Mouse (Mus musculus) adrenal gland, adult 18-20 months (tissue): Measurements from ENCODE around the gene Cabp1. TPM values are rescaled to one million over a fixed set of nuclear protein-coding genes. Genes with fewer than 3 reads are reported as not detected.
"Not testable (repeated sequence)": the region's sequence is repeated elsewhere in the genome, so short reads cannot be mapped to it uniquely, and the experiment has no call there.

Experiments used
- DNase-seq, 2 experiments: peaks; one replicate each; pipeline ENCODE4 v3.0.0; 2021 to 2022; ENCODE audit warnings: low spot score in 2 of 2
- total RNA-seq, 2 experiments: library from RNA; stranded (reverse); gene quantifications; 1 replicate in 1 of 2; 2 replicates in 1 of 2; pipeline ENCODE4 v1.2.3; 2021

The Cabp1 gene
- total RNA-seq, 2 experiments from 2014 or later, result 28.4 to 34.3 TPM

- DNase-seq, result no peak
Measured at GRCm38 (mm10) chr5:115155831-115156230, 38.4 kb downstream of the Cabp1 start.

- DNase-seq, result no peak
Measured at GRCm38 (mm10) chr5:115155156-115155631, 39.0 kb downstream of the Cabp1 start.

GRCm38 (mm10) chr5:115152132-115152956 is 41.8 kb downstream of the Cabp1 start:
- no peak for DNase-seq

DNA sequence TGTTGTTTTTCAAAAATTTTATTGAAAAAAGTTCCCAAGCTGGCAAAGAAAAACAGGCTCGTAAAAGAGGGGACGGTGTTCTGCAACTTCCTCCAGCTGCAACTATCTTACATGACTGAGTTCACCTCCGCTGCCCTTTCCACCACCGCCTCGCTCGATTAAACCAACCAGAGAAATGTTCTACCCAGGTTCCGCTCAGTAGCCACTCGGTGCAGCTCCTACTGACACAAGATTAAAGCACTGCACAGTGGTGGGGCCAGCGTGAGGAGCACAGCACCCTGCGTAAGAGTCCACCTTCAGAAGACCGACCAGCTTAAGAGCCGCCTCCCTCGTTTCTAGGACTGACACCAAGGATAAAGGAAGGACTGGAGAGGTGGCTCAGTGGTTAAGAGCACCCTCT is 42.7 kb downstream of the Cabp1 start:
- DNase-seq, result no peak

DNA sequence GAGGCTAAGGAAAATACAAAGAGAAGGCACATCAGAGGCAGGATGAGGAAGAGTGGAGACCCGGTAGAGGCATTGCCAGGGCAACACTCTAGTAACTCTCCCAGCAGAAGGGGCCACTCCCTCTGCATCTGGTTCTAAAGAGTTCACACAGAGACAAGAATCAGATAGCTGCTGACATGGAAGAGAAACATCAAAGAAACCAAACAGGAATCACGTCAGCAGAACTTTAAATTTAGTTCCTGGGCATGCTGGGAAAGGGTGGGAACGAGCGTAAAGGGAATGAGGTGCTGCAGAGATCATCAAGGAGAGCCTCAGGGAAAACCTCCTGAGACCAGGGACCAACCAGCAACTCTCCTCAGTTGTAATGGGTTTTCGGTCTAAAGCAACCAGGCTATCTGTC is 43.2 kb downstream of the Cabp1 start:
- DNase-seq, result no peak

- no peak for DNase-seq
Measured at GRCm38 (mm10) chr5:115149675-115150459, 44.3 kb downstream of the Cabp1 start.

GRCm38 (mm10) chr5:115148872-115149271 is 45.3 kb downstream of the Cabp1 start:
- DNase-seq, result not testable (repeated sequence)

DNA sequence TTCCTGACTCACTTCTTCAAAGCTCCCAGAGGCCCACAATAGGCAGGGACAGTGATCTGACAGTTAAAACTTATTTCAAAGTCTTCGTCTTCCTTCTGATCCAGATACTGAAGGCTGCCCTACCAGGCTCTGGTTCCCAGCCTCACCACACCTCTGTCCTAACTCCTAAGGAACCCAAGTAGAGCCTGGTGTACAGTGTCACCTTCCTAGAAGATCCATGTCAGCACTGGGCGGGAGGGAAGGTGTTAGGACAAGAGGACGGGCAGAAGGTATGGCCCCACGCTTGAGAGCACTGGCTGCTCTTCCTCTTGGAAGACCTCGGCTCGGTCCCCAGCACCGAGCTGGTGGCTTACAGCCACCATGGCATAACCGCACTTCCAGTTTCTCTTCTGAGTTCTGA is 45.8 kb downstream of the Cabp1 start:
- DNase-seq, result no peak

- no peak for DNase-seq
Measured at GRCm38 (mm10) chr5:115147388-115147787, 46.8 kb downstream of the Cabp1 start.

GRCm38 (mm10) chr5:115146747-115147130 is 47.4 kb downstream of the Cabp1 start:
- DNase-seq, result no peak

DNA sequence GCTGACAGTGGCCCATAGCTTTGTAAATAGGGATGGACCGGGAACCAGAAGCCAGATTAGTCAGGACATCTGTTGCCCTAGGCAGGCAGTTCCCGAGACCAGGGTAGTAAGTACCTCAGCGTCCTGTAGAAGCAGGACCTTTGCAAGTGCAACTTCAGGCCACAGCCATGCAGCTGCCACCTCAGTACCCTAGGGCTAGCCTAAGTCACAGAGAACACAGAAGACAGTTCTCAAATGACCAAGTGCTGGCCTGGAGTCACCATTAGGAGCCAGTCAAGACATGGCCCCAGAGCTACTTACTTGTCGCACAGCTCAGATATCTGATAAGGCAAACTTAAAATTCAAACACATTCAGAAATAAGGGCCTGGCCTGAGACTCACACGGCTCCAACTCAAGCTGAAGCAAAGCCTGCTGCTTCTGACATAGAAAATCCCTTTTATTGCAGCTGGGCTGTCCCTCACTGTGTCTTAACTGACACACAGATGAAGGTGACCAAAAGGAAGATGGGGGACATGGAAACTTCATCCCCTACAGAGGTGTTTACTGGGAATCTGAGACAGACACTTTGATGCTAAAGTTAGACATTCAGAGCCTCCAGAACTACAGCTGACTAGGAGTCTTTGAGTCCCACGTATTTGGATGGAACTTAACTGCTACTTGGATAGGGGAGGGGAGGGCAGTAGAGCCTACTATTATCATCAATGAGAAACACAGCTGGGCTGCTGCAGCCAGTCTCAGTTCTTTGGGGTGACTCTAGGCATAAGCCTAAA is 48.0 kb downstream of the Cabp1 start:
- no peak for DNase-seq

- no peak for DNase-seq
Measured at GRCm38 (mm10) chr5:115145253-115145968, 48.8 kb downstream of the Cabp1 start.

- DNase-seq, result no peak
Measured at GRCm38 (mm10) chr5:115144471-115144870, 49.7 kb downstream of the Cabp1 start.

GRCm38 (mm10) chr5:115143552-115143951 is 50.6 kb downstream of the Cabp1 start:
- DNase-seq, result no peak

DNA sequence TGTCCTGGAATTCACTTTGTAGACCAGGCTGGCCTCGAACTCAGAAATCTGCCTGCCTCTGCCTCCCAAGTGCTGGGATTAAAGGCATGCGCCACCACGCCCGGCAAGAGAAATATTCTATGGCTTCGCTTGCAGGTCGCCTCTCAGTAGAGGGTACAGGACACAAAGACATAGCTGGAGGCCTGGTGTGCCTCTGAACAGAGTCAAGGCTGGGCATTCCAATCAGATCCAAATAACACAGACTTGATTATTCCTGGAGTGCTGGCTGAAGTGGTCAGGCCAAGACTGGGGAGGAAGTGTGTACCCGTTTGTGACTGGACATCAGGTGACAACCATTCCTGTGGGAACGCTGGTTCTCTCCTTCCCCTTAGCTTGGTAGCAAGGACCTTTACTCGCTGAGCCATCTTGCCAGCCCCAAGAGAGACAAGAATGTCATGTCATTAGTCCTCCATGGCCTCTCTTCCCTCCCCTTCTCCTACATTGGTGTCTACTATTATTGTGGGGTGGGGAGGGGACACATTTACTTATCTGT is 51.9 kb downstream of the Cabp1 start:
- no peak for DNase-seq

GRCm38 (mm10) chr5:115140726-115141125 is 53.5 kb downstream of the Cabp1 start:
- no peak for DNase-seq

- no peak for DNase-seq
Measured at GRCm38 (mm10) chr5:115139124-115139523, 55.1 kb downstream of the Cabp1 start.

DNA sequence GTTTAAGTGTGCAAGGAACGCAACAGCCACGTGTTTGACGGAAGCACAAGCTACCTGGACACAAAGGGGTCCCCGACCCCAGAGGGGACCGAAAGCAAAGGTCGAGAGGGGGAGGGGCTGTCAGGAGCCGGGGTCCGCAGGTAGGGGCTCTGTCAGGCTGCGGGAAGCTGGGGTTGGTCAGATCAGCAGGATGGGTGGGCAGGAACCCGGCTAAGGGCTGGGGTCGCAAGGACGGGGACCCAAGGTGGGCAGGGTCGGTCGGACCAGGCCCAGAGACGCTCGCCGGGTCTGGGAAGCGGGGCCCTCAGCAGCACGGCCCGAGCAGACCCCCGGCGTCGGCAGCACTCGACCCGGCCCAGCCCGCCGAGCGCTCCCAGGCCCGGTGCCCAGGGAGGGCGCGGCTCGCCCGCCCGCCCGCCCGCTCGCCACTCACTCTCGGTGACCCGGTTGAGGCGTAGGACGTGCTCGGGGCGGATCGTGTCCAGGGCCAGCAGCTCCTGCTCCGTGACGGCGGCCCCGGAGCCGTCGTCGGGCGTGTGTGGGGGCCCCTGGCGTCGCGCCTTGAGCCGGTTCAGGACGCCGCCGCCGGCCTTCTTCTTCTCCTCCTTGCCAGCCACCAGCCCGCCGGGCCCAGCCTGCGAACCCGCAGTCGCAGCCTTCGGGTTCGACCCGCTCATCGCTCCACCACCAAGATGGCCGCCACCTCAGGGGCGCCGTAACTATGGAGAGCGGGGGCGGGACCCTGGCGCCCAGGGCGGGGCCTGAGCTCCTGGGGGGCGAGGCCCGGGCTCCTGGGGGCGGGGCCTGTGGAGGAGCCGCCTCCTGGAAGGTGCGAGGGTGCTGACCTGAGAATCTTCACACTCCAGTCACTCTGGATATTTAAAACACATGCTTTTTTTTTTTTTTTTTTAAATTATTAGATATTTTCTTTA is 59.7 kb downstream of the Cabp1 start, which contains the start of gene Unc119b:
Unc119b (minus strand) TSS at position 742 of the 932 bp plus-strand sequence.
- DNase-seq, result peak; percentile 89 to 90

DNA sequence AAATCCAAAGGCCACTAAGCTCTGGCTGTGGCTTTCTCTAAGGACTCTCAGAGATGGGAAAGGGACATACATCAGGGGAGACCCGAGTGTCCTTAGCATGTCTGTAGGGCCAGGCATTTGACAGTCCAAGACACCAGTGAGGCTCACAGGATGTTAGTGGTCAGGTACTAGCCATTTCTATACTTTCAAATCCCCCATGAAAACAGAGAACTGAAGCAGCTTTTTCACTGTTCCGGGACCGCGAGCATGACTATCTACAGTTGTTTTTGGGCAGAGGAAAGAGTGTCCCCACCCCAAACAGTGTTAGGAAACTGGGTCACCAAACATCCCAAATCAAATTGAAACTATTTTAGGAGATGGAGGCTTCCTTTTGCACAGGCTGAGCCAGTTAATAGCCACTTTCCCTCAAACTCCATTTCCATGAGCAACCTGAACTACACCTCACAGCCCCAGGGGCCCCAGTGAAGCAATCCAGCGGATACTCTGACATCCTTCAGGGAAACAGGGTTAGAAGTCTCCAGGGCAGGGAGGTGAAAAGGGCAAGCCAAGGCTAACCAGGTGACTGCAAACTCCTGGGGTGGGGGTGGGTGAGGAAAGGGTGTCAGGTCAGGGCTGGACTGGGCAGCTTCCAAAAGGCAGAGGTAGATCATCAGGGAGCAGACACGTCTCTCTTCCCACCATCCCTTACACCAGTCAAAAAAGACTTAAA is 60.7 kb downstream of the Cabp1 start:
- DNase-seq, result no peak
